Mouse (Mus musculus) natural killer cell, adult 2 months (primary cell): ENCODE results near the gene Tmem114.

Experiments used
- DNase-seq, 2 experiments: peaks; one replicate each; pipeline ENCODE4 v3.0.0; 2022; ENCODE audit warnings: low spot score in 2 of 2

Gene Tmem114

GRCm38 (mm10) chr16:8409197-8409596 is 15.7 kb downstream of the Tmem114 start:
- no peak for DNase-seq

GRCm38 (mm10) chr16:8406708-8407107 is 18.2 kb downstream of the Tmem114 start:
- DNase-seq: peak; percentile 27 to 54

GRCm38 (mm10) chr16:8402663-8403062 is 22.3 kb downstream of the Tmem114 start:
- no peak for DNase-seq

- no peak for DNase-seq
Measured at GRCm38 (mm10) chr16:8401171-8401955, 23.6 kb downstream of the Tmem114 start.

GRCm38 (mm10) chr16:8399868-8400267 is 25.1 kb downstream of the Tmem114 start:
- no peak for DNase-seq

- no peak for DNase-seq
Measured at GRCm38 (mm10) chr16:8394946-8395345, 30.0 kb downstream of the Tmem114 start.

GRCm38 (mm10) chr16:8388491-8388890 is 36.4 kb downstream of the Tmem114 start:
- DNase-seq: no peak

- DNase-seq: no peak
Measured at GRCm38 (mm10) chr16:8386386-8386785, 38.5 kb downstream of the Tmem114 start.

GRCm38 (mm10) chr16:8385679-8386078 is 39.3 kb downstream of the Tmem114 start:
- no peak for DNase-seq

GRCm38 (mm10) chr16:8384772-8385171 is 40.2 kb downstream of the Tmem114 start:
- DNase-seq: no peak

GRCm38 (mm10) chr16:8383396-8383795 is 41.5 kb downstream of the Tmem114 start:
- DNase-seq: no peak

- no peak for DNase-seq
Measured at GRCm38 (mm10) chr16:8363066-8363465, 61.9 kb downstream of the Tmem114 start.
